Mouse (Mus musculus) limb, embryonic 13.5 days (tissue): ENCODE measurements at regions not wholly inside any gene's neighbourhood (a gene's known extent, or its start where the extent isn't known, plus 50 kb on each side); places are given as distances from the start of the nearest gene placed in this dataset.

Experiments
- ATAC-seq: fragments of 200-750 bp; cut with Nextera tagmentation; 2 replicates; pipeline ENCODE4 v1.8.0; 2017; ENCODE audit warnings: low read depth, moderate number of reproducible peaks, moderate TSS enrichment; ENCODE audit not compliant: low FRiP score
- H3K27ac ChIP-seq: fragments of 300-500 bp; sonication (generic); 2 replicates; pipeline ENCODE4 v1.5.1; 2015; ENCODE audit warnings: inconsistent platforms, mild to moderate bottlenecking, moderate library complexity
- H3K27me3 ChIP-seq: fragments of 300-500 bp; sonication (generic); 2 replicates; pipeline ENCODE4 v1.6.1; 2015; ENCODE audit warnings: mild to moderate bottlenecking, inconsistent platforms
- H3K36me3 ChIP-seq: fragments of 300-500 bp; sonication (generic); 2 replicates; pipeline ENCODE4 v1.6.1; 2015; ENCODE audit warnings: inconsistent platforms, mild to moderate bottlenecking, moderate library complexity
- H3K4me1 ChIP-seq: fragments of 300-500 bp; sonication (generic); 2 replicates; pipeline ENCODE4 v1.6.1; 2015; ENCODE audit warnings: inconsistent platforms
- H3K4me2 ChIP-seq: fragments of 300-500 bp; sonication (generic); replicated peaks from 2 replicates; pipeline ENCODE4 v1.6.1; 2015; ENCODE audit warnings: inconsistent platforms, mild to moderate bottlenecking, moderate library complexity
- H3K4me3 ChIP-seq: fragments of 300-500 bp; sonication (generic); 2 replicates; pipeline ENCODE4 v1.5.1; 2015; ENCODE audit warnings: moderate library complexity, mild to moderate bottlenecking, inconsistent platforms
- H3K9ac ChIP-seq: fragments of 300-500 bp; sonication (generic); 2 replicates; pipeline ENCODE4 v1.6.1; 2015; ENCODE audit warnings: mild to moderate bottlenecking, inconsistent platforms
- H3K9me3 ChIP-seq: fragments of 300-500 bp; sonication (generic); 2 replicates; pipeline ENCODE4 v1.6.1; 2016; ENCODE audit warnings: inconsistent platforms
- WGBS: fragments of 180-500 bp; shearing (Covaris S2); methylation state at CpG from one replicate; pipeline ENCODE4 v1.1.7; 2015; 5-methylcytosine and 5-hydroxymethylcytosine counted together

- Histone ChIP-seq H3K36me3 (no peaks in the 10 kb centered on the region), H3K4me2 (no peak overlapping the region), H3K4me3 (no peak overlapping the region), H3K9me3 (no peaks in the 10 kb centered on the region), H3K4me1 (no peaks in the 10 kb centered on the region), H3K27ac (no peak overlapping the region), H3K27me3 (no peaks in the 10 kb centered on the region), H3K9ac (no peak overlapping the region)
- ATAC-seq = no peak
- 82% methylated on average over 6 of the region's 6 CpGs for WGBS
Measured at GRCm38 (mm10) chr16:80138963-80139362, 1048.1 kb upstream of the Tmprss15 start.

GRCm38 (mm10) chr16:80138230-80138629 is 1047.3 kb upstream of the Tmprss15 start:
- 0 out of 2 replicates have a peak, but pooled peaks have one; percentile 28 for ATAC-seq
- Histone ChIP-seq H3K4me1 (no peaks in the 10 kb centered on the region), H3K4me3 (no peak overlapping the region), H3K4me2 (no peak overlapping the region), H3K36me3 (no peaks in the 10 kb centered on the region), H3K27me3 (no peaks in the 10 kb centered on the region), H3K9me3 (no peaks in the 10 kb centered on the region), H3K27ac (no peak overlapping the region), H3K9ac (no peak overlapping the region)
- 85% methylated on average over 2 of the region's 2 CpGs for WGBS
